Mouse (Mus musculus) ES-E14 (cell line): ENCODE results near the gene Stard9. TPM values are rescaled to one million over a fixed set of nuclear protein-coding genes. Genes with fewer than 3 reads are reported as not detected.

Source experiments
- DNase-seq: peaks from one replicate; pipeline ENCODE4 v3.0.0-alpha.2; 2013; ENCODE audit warnings: low read depth, low spot score
- H3K27ac ChIP-seq: 2 replicates; pipeline ENCODE4 v1.5.1; 2012; ENCODE audit warnings: low read depth, mild to moderate bottlenecking, low read length, moderate library complexity, mixed read lengths; ENCODE audit not compliant: poor library complexity, insufficient read depth, severe bottlenecking
- H3K36me3 ChIP-seq: 2 replicates; pipeline ENCODE4 v1.6.1; 2012; ENCODE audit warnings: mild to moderate bottlenecking, low read length, moderate library complexity, mixed read lengths; ENCODE audit not compliant: control insufficient read depth, poor library complexity, insufficient read depth, severe bottlenecking
- H3K4me1 ChIP-seq, 2 experiments: fragments of 150-350 bp in 1 of 2; sonication (generic) in 1 of 2; 2 replicates each; pipeline ENCODE4 v1.6.1; 2012; ENCODE audit warnings: low read length in 2 of 2, mild to moderate bottlenecking in 1 of 2, mixed read lengths in 1 of 2; ENCODE audit not compliant: control insufficient read depth in 2 of 2, insufficient read depth in 2 of 2, poor library complexity in 1 of 2
- H3K4me3 ChIP-seq, 2 experiments: fragments of 150-350 bp in 1 of 2; sonication (generic) in 1 of 2; 2 replicates each; pipeline ENCODE4 v1.5.1; 2012; ENCODE audit warnings: low read length in 2 of 2, low read depth in 1 of 2, mild to moderate bottlenecking in 1 of 2, mixed read lengths in 1 of 2; ENCODE audit not compliant: insufficient read depth in 1 of 2, poor library complexity in 1 of 2, severe bottlenecking in 1 of 2
- H3K9ac ChIP-seq: 2 replicates; pipeline ENCODE4 v1.6.1; 2012; ENCODE audit warnings: low read depth, mild to moderate bottlenecking, low read length, mixed read lengths; ENCODE audit not compliant: poor library complexity, insufficient read depth, severe bottlenecking
- H3K9me3 ChIP-seq: fragments of 150-350 bp; sonication (generic); 2 replicates; pipeline ENCODE4 v1.6.1; 2012; ENCODE audit warnings: low read depth, mild to moderate bottlenecking, low read length; ENCODE audit not compliant: control insufficient read depth, insufficient read depth
- CHD2 ChIP-seq: IDR thresholded peaks from 2 replicates; pipeline ENCODE4 v1.6.1; 2014; ENCODE audit warnings: mild to moderate bottlenecking, low read depth, low read length, inconsistent platforms
- HCFC1 ChIP-seq: IDR thresholded peaks from 2 replicates; pipeline ENCODE4 v1.6.1; 2012; ENCODE audit warnings: low read length, inconsistent platforms, borderline replicate concordance; ENCODE audit not compliant: insufficient read depth
- MAFK ChIP-seq: IDR thresholded peaks from 2 replicates; pipeline ENCODE4 v1.6.1; 2014; ENCODE audit warnings: mild to moderate bottlenecking, low read depth, low read length, inconsistent platforms; ENCODE audit not compliant: insufficient read depth
- ZC3H11A ChIP-seq: IDR thresholded peaks from 2 replicates; pipeline ENCODE4 v1.6.1; 2012; ENCODE audit warnings: low read depth, mild to moderate bottlenecking, inconsistent platforms, low read length, borderline replicate concordance
- ZNF384 ChIP-seq: IDR thresholded peaks from 2 replicates; pipeline ENCODE4 v1.6.1; 2012; ENCODE audit warnings: low read depth, low read length, inconsistent platforms
- in situ Hi-C, 2 experiments: fragments of 600-800 bp; cut with MboI; formaldehyde crosslinking; loops; one replicate each; pipeline ENCODE4 v1.15.1; 2025; ENCODE audit warnings: low sequenced_read_pairs in 2 of 2, inconsistent platforms in 1 of 2; ENCODE audit not compliant: unreplicated experiment in 2 of 2
- total RNA-seq: library from RNA; depleted of rRNA; stranded (reverse); fragments of 300-350 nt; gene quantifications from 2 replicates; pipeline ENCODE4 v1.2.3, GENCODE M21; 2012

Stard9 gene
- total RNA-seq, 1 experiment, result 3.5 TPM

GRCm38 (mm10) chr2:120619538-120619937, 9.4 kb upstream of the Stard9 start:
- H3K4me3 ChIP-seq, result no peak overlapping the region
- H3K27ac ChIP-seq, result no peak overlapping the region
- H3K9ac ChIP-seq, result no peak overlapping the region
- no peaks in the 10 kb centered on the region for H3K9me3 ChIP-seq
- H3K36me3 ChIP-seq, result peaks cover 8% of the 10 kb centered on the region
- no peaks in the 10 kb centered on the region for H3K4me1 ChIP-seq
- DNase-seq, result no peak
- no peak for TF ChIP-seq ZNF384
- TF ChIP-seq MAFK, result no peak
- no peak for TF ChIP-seq CHD2
- TF ChIP-seq ZC3H11A, result no peak
- no peak for TF ChIP-seq HCFC1
- in situ Hi-C loops, result no loop called here

GRCm38 (mm10) chr2:120622920-120623319, 6.0 kb upstream of the Stard9 start:
- Histone ChIP-seq H3K27ac (no peak overlapping the region), H3K4me1 (no peaks in the 10 kb centered on the region), H3K9me3 (no peaks in the 10 kb centered on the region), H3K36me3 (peaks cover 5% of the 10 kb centered on the region), H3K9ac (no peak overlapping the region), H3K4me3 (no peak overlapping the region)
- TF ChIP-seq ZC3H11A, result no peak
- no peak for TF ChIP-seq CHD2
- no peak for TF ChIP-seq ZNF384
- TF ChIP-seq MAFK, result no peak
- no peak for TF ChIP-seq HCFC1
- in situ Hi-C loops, result no loop called here
- no peak for DNase-seq

GRCm38 (mm10) chr2:120628076-120628865, 650 bp upstream of the Stard9 start:
- in situ Hi-C loops, result no loop called here
- no peak for DNase-seq
- Histone ChIP-seq H3K4me1 (no peaks in the 10 kb centered on the region; a peak in 1 of 4 replicates), H3K9me3 (no peaks in the 10 kb centered on the region), H3K4me3 (peak overlapping the region in 1 of 2 experiments; percentile 57; a peak in 2 of 4 replicates), H3K36me3 (no peaks in the 10 kb centered on the region), H3K27ac (no peak overlapping the region), H3K9ac (no peak overlapping the region)
- no peak for TF ChIP-seq CHD2
- TF ChIP-seq HCFC1, result no peak
- no peak for TF ChIP-seq ZC3H11A
- TF ChIP-seq ZNF384, result no peak

GRCm38 (mm10) chr2:120630246-120630645, 1.3 kb downstream of the Stard9 start:
- no peaks in the 10 kb centered on the region for H3K36me3 ChIP-seq
- H3K4me1 ChIP-seq, result no peaks in the 10 kb centered on the region; a peak in 1 of 4 replicates
- in situ Hi-C loops, result no loop called here
- no peak overlapping the region for H3K9ac ChIP-seq
- no peak for DNase-seq
- TF ChIP-seq CHD2 (no peak), ZC3H11A (no peak), MAFK (no peak), HCFC1 (no peak), ZNF384 (no peak)
- H3K4me3 ChIP-seq, result no peak overlapping the region
- no peak overlapping the region for H3K27ac ChIP-seq
- no peaks in the 10 kb centered on the region for H3K9me3 ChIP-seq

GRCm38 (mm10) chr2:120630655-120631054, 1.7 kb downstream of the Stard9 start:
- no peak overlapping the region for H3K27ac ChIP-seq
- in situ Hi-C loops, result no loop called here
- TF ChIP-seq ZNF384, result no peak
- TF ChIP-seq MAFK, result no peak
- TF ChIP-seq CHD2, result no peak
- no peak for TF ChIP-seq ZC3H11A
- TF ChIP-seq HCFC1, result no peak

More at GRCm38 (mm10) chr2:120630655-120631054, 1.7 kb downstream of the Stard9 start:
- Histone ChIP-seq H3K9me3 (no peaks in the 10 kb centered on the region), H3K4me3 (no peak overlapping the region), H3K4me1 (no peaks in the 10 kb centered on the region; a peak in 1 of 4 replicates), H3K9ac (no peak overlapping the region), H3K36me3 (no peaks in the 10 kb centered on the region)
- DNase-seq, result no peak
